Mouse (Mus musculus) forebrain, embryonic 16.5 days (tissue): ENCODE measurements around the gene 4933400A11Rik. TPM values are rescaled to one million over a fixed set of nuclear protein-coding genes. Genes with fewer than 3 reads are reported as not detected.

Experiments used
- ATAC-seq: fragments of 200-750 bp; cut with Nextera tagmentation; 2 replicates; pipeline ENCODE4 v1.8.0; 2017; ENCODE audit warnings: mild to moderate bottlenecking, moderate library complexity
- H3K27ac ChIP-seq: fragments of 300-500 bp; sonication (generic); 2 replicates; pipeline ENCODE4 v1.5.1; 2014; ENCODE audit warnings: low read length, control low read depth
- H3K27me3 ChIP-seq: fragments of 300-500 bp; sonication (generic); replicated peaks from 2 replicates; pipeline ENCODE4 v1.6.1; 2014; ENCODE audit warnings: low read length; ENCODE audit not compliant: control insufficient read depth, insufficient read depth
- H3K36me3 ChIP-seq: fragments of 300-500 bp; sonication (generic); 2 replicates; pipeline ENCODE4 v1.6.1; 2014; ENCODE audit not compliant: control insufficient read depth, insufficient read depth
- H3K4me1 ChIP-seq: fragments of 300-500 bp; sonication (generic); replicated peaks from 2 replicates; pipeline ENCODE4 v1.6.1; 2014; ENCODE audit warnings: low read length; ENCODE audit not compliant: control insufficient read depth, insufficient read depth
- H3K4me2 ChIP-seq: fragments of 300-500 bp; sonication (generic); 2 replicates; pipeline ENCODE4 v1.6.1; 2014; ENCODE audit warnings: mild to moderate bottlenecking, low read length, control low read depth
- H3K4me3 ChIP-seq: fragments of 300-500 bp; sonication (generic); replicated peaks from 2 replicates; pipeline ENCODE4 v1.5.1; 2014; ENCODE audit warnings: mild to moderate bottlenecking, low read length, control low read depth
- H3K9ac ChIP-seq: fragments of 300-500 bp; sonication (generic); replicated peaks from 2 replicates; pipeline ENCODE4 v1.6.1; 2014; ENCODE audit warnings: low read depth, low read length, control low read depth
- H3K9me3 ChIP-seq: fragments of 300-500 bp; sonication (generic); 2 replicates; pipeline ENCODE4 v1.6.1; 2016; ENCODE audit warnings: low read length; ENCODE audit not compliant: control insufficient read depth
- WGBS: fragments of 180-500 bp; shearing (Covaris S2); extraction: QIAGEN DNeasy Blood & Tissue Kit; methylation state at CpG from one replicate; pipeline ENCODE4 v1.1.7; 2014; 5-methylcytosine and 5-hydroxymethylcytosine counted together
- polyA plus RNA-seq: library from polyadenylated mRNA; unstranded; fragments of >200 nt; fragmentation: Nextera tagmentation; extraction: Ambion mirVana; gene quantifications from 2 replicates; pipeline ENCODE4 v1.2.1, GENCODE M21; 2015

4933400A11Rik gene
- polyA plus RNA-seq, result not detected in 2 replicates

GRCm38 (mm10) chrX:169779535-169779934, at the start of gene 4933400A11Rik:
TSS of gene 4933400A11Rik (minus strand) at chrX:169779635.
- Histone ChIP-seq H3K4me3 (no peak within 1 kb of the TSS), H3K4me2 (no peak within 1 kb of the TSS), H3K9ac (no peak within 1 kb of the TSS), H3K27ac (no peak within 1 kb of the TSS), H3K9me3 (no peaks in the 10 kb centered on the region), H3K27me3 (no peaks in the 10 kb centered on the region; the same call in 1 of the 2 replicates), H3K4me1 (no peaks in the 10 kb centered on the region), H3K36me3 (no peaks in the 10 kb centered on the region)
- ATAC-seq, result no peak
- 94% methylated on average over 3 of the region's 3 CpGs for WGBS

- ATAC-seq, result peak; percentile 62
- H3K36me3 ChIP-seq, result no peaks in the 10 kb centered on the region
- H3K4me3 ChIP-seq, result peak overlapping the region; percentile 24
- 22% methylated on average over 5 of the region's 5 CpGs for WGBS
- peak overlapping the region; percentile 72 for H3K27ac ChIP-seq
- H3K9me3 ChIP-seq, result no peaks in the 10 kb centered on the region
- H3K27me3 ChIP-seq, result peaks cover 3% of the 10 kb centered on the region; the same call in 1 of the 2 replicates
- peak overlapping the region; percentile 52 for H3K9ac ChIP-seq
- peak overlapping the region; percentile 48 for H3K4me2 ChIP-seq
- peaks cover 5% of the 10 kb centered on the region for H3K4me1 ChIP-seq
These were observed 48.7 kb upstream of the 4933400A11Rik start for GRCm38 (mm10) chrX:169828136-169828535.

GRCm38 (mm10) chrX:169827720-169828119, 48.3 kb upstream of the 4933400A11Rik start:
- H3K9ac ChIP-seq, result peak overlapping the region; percentile 52

GRCm38 (mm10) chrX:169826947-169827346, 47.5 kb upstream of the 4933400A11Rik start:
- WGBS, result 29% methylated on average over 10 of the region's 10 CpGs
- H3K4me3 ChIP-seq, result peak overlapping the region; percentile 19; the same call in 1 of the 2 replicates
- no peaks in the 10 kb centered on the region for H3K36me3 ChIP-seq
- H3K4me1 ChIP-seq, result peaks cover 5% of the 10 kb centered on the region
- ATAC-seq, result peak; percentile 88
- no peak overlapping the region for H3K9ac ChIP-seq
- peak overlapping the region; percentile 38 for H3K4me2 ChIP-seq
- H3K9me3 ChIP-seq, result no peaks in the 10 kb centered on the region
- peaks cover 6% of the 10 kb centered on the region; the same call in 1 of the 2 replicates for H3K27me3 ChIP-seq
- peak overlapping the region; percentile 73 for H3K27ac ChIP-seq

More at GRCm38 (mm10) chrX:169827720-169828119, 48.3 kb upstream of the 4933400A11Rik start:
- H3K4me1 ChIP-seq, result peaks cover 5% of the 10 kb centered on the region
- ATAC-seq, result peak; percentile 36; the same call in 1 of the 2 replicates
- peaks cover 6% of the 10 kb centered on the region; the same call in 1 of the 2 replicates for H3K27me3 ChIP-seq
- peak overlapping the region; percentile 72 for H3K27ac ChIP-seq
- H3K4me3 ChIP-seq, result peak overlapping the region; percentile 24
- 32% methylated on average over 7 of the region's 7 CpGs for WGBS
- H3K36me3 ChIP-seq, result no peaks in the 10 kb centered on the region
- no peaks in the 10 kb centered on the region for H3K9me3 ChIP-seq
- peak overlapping the region; percentile 48 for H3K4me2 ChIP-seq

GRCm38 (mm10) chrX:169813673-169814072, 34.2 kb upstream of the 4933400A11Rik start:
- H3K4me2 ChIP-seq, result no peak overlapping the region
- 0 out of 2 replicates have a peak, but pooled peaks cover 3% of the 10 kb centered on the region for H3K27me3 ChIP-seq
- H3K27ac ChIP-seq, result no peak overlapping the region
- no peaks in the 10 kb centered on the region for H3K4me1 ChIP-seq
- H3K9me3 ChIP-seq, result no peaks in the 10 kb centered on the region
- no peaks in the 10 kb centered on the region for H3K36me3 ChIP-seq
- 45% methylated on average over 1 of the region's 1 CpGs for WGBS
- H3K9ac ChIP-seq, result no peak overlapping the region
- ATAC-seq, result no peak
- no peak overlapping the region for H3K4me3 ChIP-seq

- Histone ChIP-seq H3K27me3 (0 out of 2 replicates have a peak, but pooled peaks cover 3% of the 10 kb centered on the region), H3K9ac (no peak overlapping the region), H3K27ac (no peak overlapping the region), H3K4me2 (no peak overlapping the region), H3K36me3 (no peaks in the 10 kb centered on the region), H3K9me3 (no peaks in the 10 kb centered on the region), H3K4me1 (no peaks in the 10 kb centered on the region), H3K4me3 (no peak overlapping the region)
- ATAC-seq, result no peak
- WGBS, result 86% methylated on average over 2 of the region's 2 CpGs
These were observed 32.3 kb upstream of the 4933400A11Rik start for GRCm38 (mm10) chrX:169811783-169812182.

GRCm38 (mm10) chrX:169811318-169811717, 31.9 kb upstream of the 4933400A11Rik start:
- ATAC-seq, result peak; percentile 55; the same call in 1 of the 2 replicates
- H3K9me3 ChIP-seq, result no peaks in the 10 kb centered on the region
- H3K4me3 ChIP-seq, result no peak overlapping the region
- 51% methylated on average over 5 of the region's 5 CpGs for WGBS
- no peak overlapping the region for H3K27ac ChIP-seq
- H3K27me3 ChIP-seq, result 0 out of 2 replicates have a peak, but pooled peaks cover 3% of the 10 kb centered on the region
- H3K4me1 ChIP-seq, result no peaks in the 10 kb centered on the region
- H3K4me2 ChIP-seq, result no peak overlapping the region
- no peaks in the 10 kb centered on the region for H3K36me3 ChIP-seq
- H3K9ac ChIP-seq, result no peak overlapping the region

- Histone ChIP-seq H3K4me2 (no peak overlapping the region), H3K27ac (no peak overlapping the region), H3K36me3 (no peaks in the 10 kb centered on the region), H3K4me1 (no peaks in the 10 kb centered on the region), H3K4me3 (no peak overlapping the region), H3K9me3 (no peaks in the 10 kb centered on the region), H3K9ac (no peak overlapping the region), H3K27me3 (peaks cover 3% of the 10 kb centered on the region; the same call in 1 of the 2 replicates)
- ATAC-seq, result no peak
- WGBS, result 81% methylated on average over 3 of the region's 3 CpGs
These were observed 28.3 kb upstream of the 4933400A11Rik start for GRCm38 (mm10) chrX:169807744-169808143.

GRCm38 (mm10) chrX:169805791-169806190, 26.4 kb upstream of the 4933400A11Rik start:
- H3K4me3 ChIP-seq, result no peak overlapping the region
- H3K27ac ChIP-seq, result no peak overlapping the region
- ATAC-seq, result no peak
- H3K9ac ChIP-seq, result no peak overlapping the region
- 39% methylated on average over 5 of the region's 5 CpGs for WGBS
- H3K36me3 ChIP-seq, result no peaks in the 10 kb centered on the region
- H3K4me2 ChIP-seq, result no peak overlapping the region
- H3K9me3 ChIP-seq, result no peaks in the 10 kb centered on the region
- H3K4me1 ChIP-seq, result no peaks in the 10 kb centered on the region
- no peaks in the 10 kb centered on the region; the same call in 1 of the 2 replicates for H3K27me3 ChIP-seq
